Mouse (Mus musculus): ENCODE measurements around the gene Atp5l. TPM values are rescaled to one million over a fixed set of nuclear protein-coding genes. Genes with fewer than 3 reads are reported as not detected.

The Atp5l gene
- polyA plus RNA-seq, 1 experiment, result 79.4 TPM

DNA sequence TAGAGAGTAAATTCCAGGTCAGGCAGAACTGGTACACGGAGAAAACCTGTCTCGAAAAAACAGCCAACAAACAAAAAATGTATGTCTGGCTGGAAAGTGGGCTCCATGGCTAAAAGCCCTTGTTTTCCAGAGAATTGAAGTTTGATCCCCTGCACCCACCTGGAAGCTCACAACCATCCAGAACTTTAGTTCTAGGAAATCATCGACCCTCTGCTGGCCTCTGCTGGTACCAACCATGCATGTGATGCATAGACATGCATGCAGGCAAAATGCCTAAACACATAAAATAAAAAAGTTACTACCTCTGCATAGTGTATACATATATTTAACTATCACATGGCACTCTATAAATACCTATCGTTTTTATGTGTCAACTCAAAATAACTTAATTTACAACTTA is 20.1 kb downstream of the Atp5l start:
- H3K4me3 ChIP-seq (ENCODE audit: extremely low read depth, insufficient read depth, insufficient read length), result no peak overlapping the region
- no peaks in the 10 kb centered on the region for H3K27me3 ChIP-seq (ENCODE audit: control insufficient read depth, insufficient read depth, low read length)
- WGBS, result 65% methylated on average over 4 of the region's 4 CpGs
- peak in 1 of 2 experiments; percentile 12 for DNase-seq (ENCODE audit: low read depth in 1 of 2, low spot score in 2 of 2)
- no peak for TF ChIP-seq CTCF (IDR thresholded peaks at IDR 0.05; ENCODE audit: extremely low read depth, insufficient read depth, insufficient read length, insufficient replicate concordance)
- TF ChIP-seq POLR2A (IDR thresholded peaks at IDR 0.05; ENCODE audit: low read depth, low read length), result no peak
- H3K36me3 ChIP-seq (ENCODE audit: control insufficient read depth, insufficient read depth, low read length), result no peaks in the 10 kb centered on the region
- no peak overlapping the region for H3K27ac ChIP-seq (ENCODE audit: insufficient read depth, low read length)
- H3K4me1 ChIP-seq (ENCODE audit: control insufficient read depth, insufficient read depth, insufficient read length), result no peaks in the 10 kb centered on the region

DNA sequence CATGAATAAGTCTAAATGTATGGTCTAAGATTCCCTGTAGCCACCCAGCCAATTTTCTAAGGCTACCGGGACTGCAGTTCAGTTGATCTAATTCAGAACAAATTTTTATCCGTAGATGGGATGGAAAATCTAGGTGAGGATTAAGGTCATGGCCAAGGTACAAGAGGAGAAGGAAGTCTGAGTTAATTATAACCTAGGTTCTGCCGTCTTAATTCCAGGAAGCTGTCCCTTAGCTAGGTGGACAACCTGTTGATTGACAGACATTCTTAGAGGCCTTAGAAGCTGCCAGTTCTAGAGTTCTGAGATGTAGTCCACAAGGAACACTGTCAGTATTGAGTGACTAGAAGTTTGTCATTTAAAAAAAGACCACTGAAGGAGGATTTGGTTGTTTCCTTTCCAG is 20.8 kb downstream of the Atp5l start:
- Histone ChIP-seq H3K4me3 (ENCODE audit: extremely low read depth, insufficient read depth, insufficient read length) (no peak overlapping the region), H3K36me3 (ENCODE audit: control insufficient read depth, insufficient read depth, low read length) (no peaks in the 10 kb centered on the region), H3K27me3 (ENCODE audit: control insufficient read depth, insufficient read depth, low read length) (no peaks in the 10 kb centered on the region), H3K27ac (ENCODE audit: insufficient read depth, low read length) (no peak overlapping the region), H3K4me1 (ENCODE audit: control insufficient read depth, insufficient read depth, insufficient read length) (no peaks in the 10 kb centered on the region)
- no peak for TF ChIP-seq POLR2A (IDR thresholded peaks at IDR 0.05; ENCODE audit: low read depth, low read length)
- no peak for TF ChIP-seq CTCF (IDR thresholded peaks at IDR 0.05; ENCODE audit: extremely low read depth, insufficient read depth, insufficient read length, insufficient replicate concordance)
- 73% methylated on average over 3 of the region's 3 CpGs for WGBS
- no peak for DNase-seq (ENCODE audit: low read depth in 1 of 2, low spot score in 2 of 2)

DNA sequence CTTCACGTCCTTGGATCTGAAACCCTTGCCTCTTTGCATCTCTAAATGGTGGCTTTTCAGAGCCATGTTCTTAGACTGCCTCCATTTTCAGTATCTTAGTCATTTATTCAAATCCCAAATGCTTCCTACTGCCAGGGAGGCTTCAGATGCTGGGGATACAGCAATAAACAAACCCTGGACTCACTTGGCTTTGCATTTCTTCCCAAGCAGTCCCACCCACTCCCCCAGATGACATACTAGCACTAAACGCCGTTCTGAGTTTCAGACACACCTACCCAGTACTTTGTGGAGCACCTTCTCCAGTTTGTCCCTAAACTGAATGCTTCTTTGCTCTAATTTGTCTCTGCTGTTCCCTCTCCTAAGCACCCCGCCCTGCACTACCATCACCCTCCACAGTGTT is 23.5 kb downstream of the Atp5l start:
- no peak for DNase-seq (ENCODE audit: low read depth in 1 of 2, low spot score in 2 of 2)
- TF ChIP-seq POLR2A (IDR thresholded peaks at IDR 0.05; ENCODE audit: low read depth, low read length) (no peak), CTCF (IDR thresholded peaks at IDR 0.05; ENCODE audit: extremely low read depth, insufficient read depth, insufficient read length, insufficient replicate concordance) (no peak)
- H3K4me1 ChIP-seq (ENCODE audit: control insufficient read depth, insufficient read depth, insufficient read length), result no peaks in the 10 kb centered on the region
- H3K36me3 ChIP-seq (ENCODE audit: control insufficient read depth, insufficient read depth, low read length), result no peaks in the 10 kb centered on the region
- H3K4me3 ChIP-seq (ENCODE audit: extremely low read depth, insufficient read depth, insufficient read length), result no peak overlapping the region
- H3K27ac ChIP-seq (ENCODE audit: insufficient read depth, low read length), result no peak overlapping the region
- 85% methylated on average over 4 of the region's 4 CpGs for WGBS
- H3K27me3 ChIP-seq (ENCODE audit: control insufficient read depth, insufficient read depth, low read length), result no peaks in the 10 kb centered on the region

DNA sequence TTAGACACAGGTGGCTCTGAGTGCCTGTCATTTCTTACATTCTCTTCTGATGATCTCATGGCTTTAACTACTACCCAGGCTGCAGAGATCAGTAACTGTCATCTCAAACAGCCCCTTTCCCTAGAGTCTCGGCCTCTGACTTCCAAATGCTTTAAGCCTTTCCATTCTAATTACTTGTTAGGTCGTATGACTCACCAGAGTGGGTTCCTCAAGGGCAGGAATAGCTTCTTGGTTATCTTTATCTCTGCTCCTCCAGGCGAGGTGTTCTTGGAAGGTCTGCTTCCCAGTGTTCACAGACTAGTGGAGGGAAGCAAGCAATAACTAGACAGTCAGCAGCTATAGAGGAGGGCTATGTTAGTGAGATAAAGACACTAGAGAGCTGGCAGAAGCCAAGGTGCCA is 27.9 kb downstream of the Atp5l start:
- Histone ChIP-seq H3K4me1 (ENCODE audit: control insufficient read depth, insufficient read depth, insufficient read length) (no peaks in the 10 kb centered on the region; the same call in 1 of the 2 replicates), H3K36me3 (ENCODE audit: control insufficient read depth, insufficient read depth, low read length) (no peaks in the 10 kb centered on the region), H3K27ac (ENCODE audit: insufficient read depth, low read length) (no peak overlapping the region), H3K27me3 (ENCODE audit: control insufficient read depth, insufficient read depth, low read length) (no peaks in the 10 kb centered on the region), H3K4me3 (ENCODE audit: extremely low read depth, insufficient read depth, insufficient read length) (no peak overlapping the region)
- DNase-seq (ENCODE audit: low read depth in 1 of 2, low spot score in 2 of 2), result no peak
- 78% methylated on average over 3 of the region's 3 CpGs for WGBS
- TF ChIP-seq CTCF (IDR thresholded peaks at IDR 0.05; ENCODE audit: extremely low read depth, insufficient read depth, insufficient read length, insufficient replicate concordance) (no peak), POLR2A (IDR thresholded peaks at IDR 0.05; ENCODE audit: low read depth, low read length) (no peak)

DNA sequence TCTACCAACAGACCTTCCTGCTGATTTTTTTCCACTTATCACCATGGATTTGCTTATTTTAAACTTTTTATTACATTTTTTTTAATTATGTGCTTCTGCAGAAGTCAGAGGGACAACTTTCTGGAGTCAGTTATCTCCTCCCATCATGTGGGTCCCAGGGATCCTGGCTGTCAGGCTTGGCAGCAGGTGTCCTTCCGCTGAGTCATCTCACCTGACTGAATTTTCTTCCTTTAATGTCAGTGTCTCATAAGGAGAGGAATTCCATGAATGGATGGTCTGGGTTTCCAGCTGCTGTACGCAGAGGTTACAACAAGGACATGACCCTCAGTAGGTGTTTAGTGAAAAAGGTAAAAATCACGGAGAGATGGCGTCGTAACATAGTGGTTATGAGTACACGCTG is 29.3 kb downstream of the Atp5l start:
- no peak for DNase-seq (ENCODE audit: low read depth in 1 of 2, low spot score in 2 of 2)
- no peak overlapping the region for H3K27ac ChIP-seq (ENCODE audit: insufficient read depth, low read length)
- no peaks in the 10 kb centered on the region for H3K27me3 ChIP-seq (ENCODE audit: control insufficient read depth, insufficient read depth, low read length)
- no peaks in the 10 kb centered on the region; the same call in 1 of the 2 replicates for H3K4me1 ChIP-seq (ENCODE audit: control insufficient read depth, insufficient read depth, insufficient read length)
- WGBS, result 94% methylated on average over 6 of the region's 6 CpGs
- H3K36me3 ChIP-seq (ENCODE audit: control insufficient read depth, insufficient read depth, low read length), result no peaks in the 10 kb centered on the region
- TF ChIP-seq CTCF (IDR thresholded peaks at IDR 0.05; ENCODE audit: extremely low read depth, insufficient read depth, insufficient read length, insufficient replicate concordance) (no peak), POLR2A (IDR thresholded peaks at IDR 0.05; ENCODE audit: low read depth, low read length) (no peak)
- H3K4me3 ChIP-seq (ENCODE audit: extremely low read depth, insufficient read depth, insufficient read length), result no peak overlapping the region

DNA sequence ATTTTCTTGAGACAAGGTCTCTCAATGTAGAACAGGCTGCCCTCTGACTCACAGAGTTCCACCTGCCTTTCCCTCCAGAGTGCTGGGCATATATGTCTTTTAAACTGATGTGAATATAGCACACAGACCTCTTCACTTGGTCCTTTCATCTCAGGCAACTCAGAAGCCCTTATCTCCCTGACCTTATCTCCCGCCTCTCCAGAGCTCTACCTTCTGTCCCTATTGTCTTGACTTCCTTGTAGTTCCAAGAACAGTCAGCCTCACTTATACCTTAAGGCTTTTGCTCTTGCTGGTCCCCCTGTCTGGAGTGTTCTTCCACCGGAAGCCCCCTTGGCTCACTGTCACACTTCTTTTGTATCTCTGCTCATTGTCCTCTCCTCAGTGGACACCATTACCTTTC is 30.4 kb downstream of the Atp5l start:
- Histone ChIP-seq H3K4me3 (ENCODE audit: extremely low read depth, insufficient read depth, insufficient read length) (no peak overlapping the region), H3K4me1 (ENCODE audit: control insufficient read depth, insufficient read depth, insufficient read length) (no peaks in the 10 kb centered on the region; the same call in 1 of the 2 replicates), H3K27me3 (ENCODE audit: control insufficient read depth, insufficient read depth, low read length) (no peaks in the 10 kb centered on the region), H3K27ac (ENCODE audit: insufficient read depth, low read length) (no peak overlapping the region), H3K36me3 (ENCODE audit: control insufficient read depth, insufficient read depth, low read length) (no peaks in the 10 kb centered on the region)
- 78% methylated on average over 2 of the region's 2 CpGs for WGBS
- no peak for DNase-seq (ENCODE audit: low read depth in 1 of 2, low spot score in 2 of 2)
- TF ChIP-seq POLR2A (IDR thresholded peaks at IDR 0.05; ENCODE audit: low read depth, low read length) (no peak), CTCF (IDR thresholded peaks at IDR 0.05; ENCODE audit: extremely low read depth, insufficient read depth, insufficient read length, insufficient replicate concordance) (no peak)

DNA sequence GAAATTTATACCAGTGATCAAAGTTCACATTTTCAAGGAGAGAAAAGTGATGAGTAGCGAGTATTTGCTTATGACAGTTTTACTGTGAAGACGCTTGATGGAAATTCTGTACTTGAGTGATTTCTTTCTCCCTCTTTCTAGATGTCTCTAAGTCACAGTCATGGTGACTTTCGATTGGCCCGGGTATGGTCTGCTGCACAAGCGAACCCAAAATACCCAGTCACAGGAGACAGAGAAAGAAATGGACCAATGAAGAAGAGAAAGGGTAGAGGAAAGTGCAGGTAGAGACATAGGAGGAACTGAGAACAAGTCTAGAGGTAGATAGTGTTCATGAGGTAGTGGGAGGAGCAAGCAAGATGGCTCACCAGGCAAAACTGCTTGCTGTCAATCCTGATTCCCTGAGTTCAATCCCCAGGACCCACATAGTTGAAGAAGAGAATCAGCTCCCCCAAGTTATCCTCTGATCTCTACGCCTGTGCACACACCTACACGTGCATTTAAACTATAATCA is 32.4 kb downstream of the Atp5l start:
- Histone ChIP-seq H3K4me1 (ENCODE audit: control insufficient read depth, insufficient read depth, insufficient read length) (no peaks in the 10 kb centered on the region; the same call in 1 of the 2 replicates), H3K36me3 (ENCODE audit: control insufficient read depth, insufficient read depth, low read length) (no peaks in the 10 kb centered on the region), H3K4me3 (ENCODE audit: extremely low read depth, insufficient read depth, insufficient read length) (no peak overlapping the region), H3K27ac (ENCODE audit: insufficient read depth, low read length) (no peak overlapping the region), H3K27me3 (ENCODE audit: control insufficient read depth, insufficient read depth, low read length) (no peaks in the 10 kb centered on the region)
- DNase-seq (ENCODE audit: low read depth in 1 of 2, low spot score in 2 of 2), result peak in 1 of 2 experiments; percentile 41
- TF ChIP-seq CTCF (IDR thresholded peaks at IDR 0.05; ENCODE audit: extremely low read depth, insufficient read depth, insufficient read length, insufficient replicate concordance) (no peak), POLR2A (IDR thresholded peaks at IDR 0.05; ENCODE audit: low read depth, low read length) (no peak)
- WGBS, result 73% methylated on average over 7 of the region's 7 CpGs

Data from spleen, adult 2 months (tissue).